Mouse (Mus musculus) CH12.LX (cell line): ENCODE results near the gene Ptov1. TPM values are rescaled to one million over a fixed set of nuclear protein-coding genes. Genes with fewer than 3 reads are reported as not detected.
A peak's percentile ranks its signal among the peaks of the same experiment; 100 is the strongest.

Experiments
- DNase-seq: peaks from one replicate; pipeline ENCODE4 v3.0.0-alpha.2; 2013; ENCODE audit errors: extremely low read depth
- H3K27ac ChIP-seq: 2 replicates; pipeline ENCODE4 v1.5.1; 2012; ENCODE audit warnings: low read depth, mild to moderate bottlenecking, control low read depth, moderate library complexity; ENCODE audit not compliant: insufficient read depth
- H3K27me3 ChIP-seq: replicated peaks from 2 replicates; pipeline ENCODE3; 2012; ENCODE audit warnings: inconsistent platforms
- H3K36me3 ChIP-seq, 2 experiments: replicated peaks in 1 of 2; 2 replicates each; pipeline versions ENCODE3 to v1.6.1; 2012; ENCODE audit warnings: inconsistent platforms in 1 of 2, low read length in 1 of 2, mild to moderate bottlenecking in 1 of 2, mixed read lengths in 1 of 2, moderate library complexity in 1 of 2; ENCODE audit not compliant: control insufficient read depth in 1 of 2, insufficient read depth in 1 of 2
- H3K4me1 ChIP-seq, 2 experiments: 2 replicates each; pipeline ENCODE4 v1.6.1; 2012; ENCODE audit warnings: inconsistent platforms in 1 of 2, moderate library complexity in 1 of 2; ENCODE audit not compliant: insufficient read depth in 2 of 2, control insufficient read depth in 1 of 2
- H3K4me2 ChIP-seq: 2 replicates; pipeline ENCODE4 v1.6.1; 2012; ENCODE audit warnings: low read depth, mild to moderate bottlenecking, control low read depth; ENCODE audit not compliant: poor library complexity, insufficient read depth, severe bottlenecking
- H3K4me3 ChIP-seq, 3 experiments: fragments of 150-350 bp in 1 of 3; sonication (generic) in 1 of 3; replicated peaks in 1 of 3; 2 replicates each; pipeline versions ENCODE3 to v1.5.1; 2011 to 2012; ENCODE audit warnings: low read depth in 2 of 3, low read length in 2 of 3, mild to moderate bottlenecking in 2 of 3, moderate library complexity in 2 of 3, control low read depth in 1 of 3, improper control_type of control experiment in 1 of 3, inconsistent platforms in 1 of 3, mixed read lengths in 1 of 3; ENCODE audit not compliant: poor library complexity in 1 of 3
- H3K79me2 ChIP-seq: replicated peaks from 2 replicates; pipeline ENCODE4 v1.6.1; 2012; ENCODE audit warnings: mild to moderate bottlenecking, moderate library complexity; ENCODE audit not compliant: control insufficient read depth, poor library complexity, insufficient read depth, severe bottlenecking; ENCODE audit errors: extremely low read depth
- H3K9ac ChIP-seq: 2 replicates; pipeline ENCODE4 v1.6.1; 2012; ENCODE audit warnings: low read depth, mild to moderate bottlenecking, control low read depth, moderate library complexity; ENCODE audit not compliant: insufficient read depth
- H3K9me3 ChIP-seq: replicated peaks from 2 replicates; pipeline ENCODE3; 2012; ENCODE audit warnings: low read length, inconsistent platforms, mixed read lengths
- BHLHE40 ChIP-seq: IDR thresholded peaks from 2 replicates; pipeline ENCODE4 v1.6.1; 2011; ENCODE audit warnings: mild to moderate bottlenecking, low read depth, low read length, improper control_type of control experiment
- CHD1 ChIP-seq: IDR thresholded peaks from 2 replicates; pipeline ENCODE4 v1.6.1; 2012; ENCODE audit warnings: low read depth, low read length, improper control_type of control experiment, inconsistent platforms
- CHD2 ChIP-seq: IDR thresholded peaks from 2 replicates; pipeline ENCODE4 v1.6.1; 2011; ENCODE audit warnings: low read length, improper control_type of control experiment
- CTCF ChIP-seq, 2 experiments: IDR thresholded peaks in 1 of 2; conservative IDR thresholded peaks in 1 of 2; 2 replicates each; pipeline ENCODE4 v1.5.1; 2011 to 2012; ENCODE audit warnings: low read depth in 2 of 2, low read length in 2 of 2, improper control_type of control experiment in 1 of 2, inconsistent platforms in 1 of 2, mild to moderate bottlenecking in 1 of 2, moderate library complexity in 1 of 2
- E2F4 ChIP-seq: IDR thresholded peaks from 2 replicates; pipeline ENCODE4 v1.6.1; 2011; ENCODE audit warnings: low read depth, low read length, improper control_type of control experiment; ENCODE audit not compliant: insufficient replicate concordance
- ELF1 ChIP-seq: IDR thresholded peaks from 2 replicates; pipeline ENCODE4 v1.6.1; 2014; ENCODE audit warnings: low read depth, mild to moderate bottlenecking, inconsistent platforms, low read length, improper control_type of control experiment
- EP300 ChIP-seq: IDR thresholded peaks from 2 replicates; pipeline ENCODE4 v1.6.1; 2011; ENCODE audit warnings: low read length, improper control_type of control experiment
- ETS1 ChIP-seq: conservative IDR thresholded peaks from 2 replicates; pipeline ENCODE4 v1.6.1; 2012; ENCODE audit warnings: low read depth, mild to moderate bottlenecking, inconsistent platforms, low read length, improper control_type of control experiment, moderate library complexity
- HCFC1 ChIP-seq: IDR thresholded peaks from 2 replicates; pipeline ENCODE4 v1.6.1; 2012; ENCODE audit warnings: low read depth, mild to moderate bottlenecking, inconsistent platforms, low read length, improper control_type of control experiment
- JUND ChIP-seq: conservative IDR thresholded peaks from 2 replicates; pipeline ENCODE4 v1.6.1; 2011; ENCODE audit warnings: low read depth, low read length, improper control_type of control experiment
- MAFK ChIP-seq: IDR thresholded peaks from 2 replicates; pipeline ENCODE4 v1.6.1; 2011; ENCODE audit warnings: low read length, improper control_type of control experiment; ENCODE audit not compliant: insufficient replicate concordance
- MAX ChIP-seq: IDR thresholded peaks from 2 replicates; pipeline ENCODE4 v1.6.1; 2011; ENCODE audit warnings: low read length, improper control_type of control experiment
- MAZ ChIP-seq: IDR thresholded peaks from 2 replicates; pipeline ENCODE4 v1.6.1; 2012; ENCODE audit warnings: low read depth, mild to moderate bottlenecking, inconsistent platforms, low read length, improper control_type of control experiment, moderate library complexity
- MEF2A ChIP-seq: IDR thresholded peaks from 2 replicates; pipeline ENCODE4 v1.6.1; 2014; ENCODE audit warnings: low read depth, mild to moderate bottlenecking, inconsistent platforms, low read length, improper control_type of control experiment, borderline replicate concordance
- MXI1 ChIP-seq: IDR thresholded peaks from 2 replicates; pipeline ENCODE4 v1.6.1; 2011; ENCODE audit warnings: mild to moderate bottlenecking, low read depth, low read length, improper control_type of control experiment
- MYC ChIP-seq: IDR thresholded peaks from 2 replicates; pipeline ENCODE4 v1.6.1; 2011; ENCODE audit warnings: low read depth, mild to moderate bottlenecking, improper control_type of control experiment, low read length
- NELFE ChIP-seq: IDR thresholded peaks from 2 replicates; pipeline ENCODE4 v1.6.1; 2011; ENCODE audit warnings: low read depth, low read length, improper control_type of control experiment
- NRF1 ChIP-seq: IDR thresholded peaks from 2 replicates; pipeline ENCODE4 v1.6.1; 2014; ENCODE audit warnings: low read depth, mild to moderate bottlenecking, inconsistent platforms, low read length, improper control_type of control experiment, moderate library complexity
- PAX5 ChIP-seq: IDR thresholded peaks from 2 replicates; pipeline ENCODE4 v1.6.1; 2012; ENCODE audit warnings: low read length, inconsistent platforms, mixed read lengths
- POLR2A ChIP-seq: IDR thresholded peaks from 2 replicates; pipeline ENCODE4 v1.6.1; 2011; ENCODE audit warnings: low read depth, mild to moderate bottlenecking, improper control_type of control experiment, low read length
- RCOR1 ChIP-seq: conservative IDR thresholded peaks from 2 replicates; pipeline ENCODE4 v1.6.1; 2012; ENCODE audit warnings: low read depth, mild to moderate bottlenecking, inconsistent platforms, low read length, improper control_type of control experiment
- SIN3A ChIP-seq: IDR thresholded peaks from 2 replicates; pipeline ENCODE4 v1.6.1; 2012; ENCODE audit warnings: low read length, improper control_type of control experiment, inconsistent platforms
- TBP ChIP-seq: conservative IDR thresholded peaks from 2 replicates; pipeline ENCODE4 v1.6.1; 2011; ENCODE audit warnings: low read depth, low read length, improper control_type of control experiment
- TCF12 ChIP-seq: IDR thresholded peaks from 2 replicates; pipeline ENCODE4 v1.6.1; 2014; ENCODE audit warnings: low read depth, mild to moderate bottlenecking, inconsistent platforms, low read length, improper control_type of control experiment
- USF1 ChIP-seq: IDR thresholded peaks from 2 replicates; pipeline ENCODE4 v1.6.1; 2014; ENCODE audit warnings: low read depth, mild to moderate bottlenecking, inconsistent platforms, low read length, improper control_type of control experiment
- USF2 ChIP-seq: conservative IDR thresholded peaks from 2 replicates; pipeline ENCODE4 v1.6.1; 2011; ENCODE audit warnings: low read depth, low read length, improper control_type of control experiment
- ZKSCAN1 ChIP-seq: IDR thresholded peaks from 2 replicates; pipeline ENCODE4 v1.6.1; 2012; ENCODE audit warnings: low read depth, inconsistent platforms, low read length, improper control_type of control experiment, borderline replicate concordance
- ZMIZ1 ChIP-seq: IDR thresholded peaks from 2 replicates; pipeline ENCODE4 v1.6.1; 2012; ENCODE audit warnings: low read depth, mild to moderate bottlenecking, inconsistent platforms, low read length, improper control_type of control experiment
- ZNF384 ChIP-seq: IDR thresholded peaks from 2 replicates; pipeline ENCODE4 v1.6.1; 2012; ENCODE audit warnings: low read depth, low read length, improper control_type of control experiment, inconsistent platforms
- dilution Hi-C: fragments of 300-500 bp; cut with MboI; formaldehyde crosslinking; loops from 2 replicates; pipeline ENCODE4 v1.14.3; 2020; ENCODE audit warnings: low sequenced_read_pairs; ENCODE audit not compliant: extremely low pct_unique_long_range_greater_than_20kb, extremely low pct_ligation_motif_present
- in situ Hi-C: fragments of 300-500 bp; cut with MboI; formaldehyde crosslinking; loops from 3 replicates; pipeline ENCODE4 v1.14.3; 2019; ENCODE audit warnings: low sequenced_read_pairs, low pct_ligation_motif_present, low pct_unique_long_range_greater_than_20kb, mixed read lengths
- polyA plus RNA-seq: library from polyadenylated mRNA; unstranded; fragments of >175 nt; gene quantifications from 2 replicates; pipeline ENCODE4 v1.2.1, GENCODE M21; 2012; ENCODE audit warnings: low read depth; ENCODE audit not compliant: insufficient read length
- total RNA-seq, 2 experiments: library from RNA; depleted of rRNA; stranded (reverse); fragments of 300-350 nt in 1 of 2; fragments of >200 nt in 1 of 2; gene quantifications; 2 replicates each; pipeline ENCODE4 v1.2.3; 2012 to 2014

The Ptov1 gene
- total and polyA plus RNA-seq, 3 experiments = 5.7 to 21.0 (median 16.8) TPM

GRCm38 (mm10) chr7:44836423-44837053 lies 33.0 kb downstream of the Ptov1 start (continued):
- TF ChIP-seq TBP (no peak), MYC (no peak), MAZ (no peak), MXI1 (peak; percentile 55), POLR2A (no peak)

- Histone ChIP-seq H3K4me2 (peak overlapping the region; percentile 81), H3K36me3 (peaks cover 47 to 64% of the 10 kb centered on the region in 2 experiments), H3K27me3 (no peaks in the 10 kb centered on the region), H3K9me3 (peaks cover 33% of the 10 kb centered on the region), H3K9ac (peak overlapping the region; percentile 55; the same call in 1 of the 2 replicates), H3K4me3 (peak overlapping the region; percentile 2 to 71 (median 50)), H3K27ac (peak overlapping the region; percentile 100), H3K4me1 (peaks cover 27 to 82% of the 10 kb centered on the region in 2 experiments), H3K79me2 (peaks cover 28% of the 10 kb centered on the region)
- in situ Hi-C loops (no loop called here), dilution Hi-C loops (no loop called here)
- TF ChIP-seq MEF2A (peak; percentile 80; the same call in 1 of the 2 replicates), POLR2A (peak; percentile 78), ELF1 (no peak; the same call in none of the 2 replicates), USF1 (no peak), TCF12 (peak; percentile 66), RCOR1 (no peak), CTCF (conservative IDR thresholded peaks at IDR 0.05 in 1 of 2, IDR thresholded peaks at IDR 0.05 in 1 of 2; ENCODE audit: low read depth in 2 of 2, low read length in 2 of 2) (no peak), TBP (peak; percentile 78), CHD1 (no peak), CHD2 (peak; percentile 55), ZNF384 (no peak), MYC (no peak), HCFC1 (peak; percentile 30; the same call in 1 of the 2 replicates), E2F4 (no peak), ZKSCAN1 (no peak), PAX5 (no peak), SIN3A (no peak; the same call in 1 of the 2 replicates), NELFE (0 out of 2 replicates have a peak, but pooled peaks have one; percentile 68), USF2 (no peak), MAZ (no peak; the same call in none of the 2 replicates), EP300 (0 out of 2 replicates have a peak, but pooled peaks have one; percentile 34), BHLHE40 (peak; percentile 27; the same call in 1 of the 2 replicates), NRF1 (no peak), JUND (no peak), ETS1 (peak; percentile 78), MAFK (no peak), MAX (no peak), ZMIZ1 (peak; percentile 94)
- peak; percentile 93 for DNase-seq
These were observed 33.6 kb downstream of the Ptov1 start for GRCm38 (mm10) chr7:44836016-44836404.
